Mouse (Mus musculus) embryonic facial prominence, embryonic 11.5 days (tissue): ENCODE data around the gene Arhgap11a. TPM values are rescaled to one million over a fixed set of nuclear protein-coding genes. Genes with fewer than 3 reads are reported as not detected.

Experiments used
- ATAC-seq: fragments of 200-750 bp; cut with Nextera tagmentation; replicated peaks from 2 replicates; pipeline ENCODE4 v1.8.0; 2017; ENCODE audit warnings: low read depth; ENCODE audit not compliant: insufficient number of reproducible peaks, low FRiP score, low TSS enrichment
- DNase-seq: peaks from one replicate; pipeline ENCODE4 v3.0.0-alpha.2; 2015; ENCODE audit warnings: low spot score
- H3K27ac ChIP-seq: fragments of 300-500 bp; sonication (generic); replicated peaks from 2 replicates; pipeline ENCODE4 v1.5.1; 2014; ENCODE audit warnings: mild to moderate bottlenecking, low read depth, low read length, control low read depth
- H3K27me3 ChIP-seq: fragments of 300-500 bp; sonication (generic); 2 replicates; pipeline ENCODE4 v1.6.1; 2014; ENCODE audit warnings: mild to moderate bottlenecking, low read length, moderate library complexity, mixed read lengths; ENCODE audit not compliant: control insufficient read depth, insufficient read depth
- H3K36me3 ChIP-seq: fragments of 300-500 bp; sonication (generic); replicated peaks from 2 replicates; pipeline ENCODE4 v1.6.1; 2014; ENCODE audit warnings: low read depth, mild to moderate bottlenecking, low read length, moderate library complexity, mixed read lengths; ENCODE audit not compliant: control insufficient read depth, insufficient read depth
- H3K4me1 ChIP-seq: fragments of 300-500 bp; sonication (generic); 2 replicates; pipeline ENCODE4 v1.6.1; 2014; ENCODE audit warnings: low read length, mixed read lengths; ENCODE audit not compliant: control insufficient read depth, insufficient read depth
- H3K4me2 ChIP-seq: fragments of 300-500 bp; sonication (generic); 2 replicates; pipeline ENCODE4 v1.6.1; 2014; ENCODE audit warnings: low read depth, mild to moderate bottlenecking, control low read depth, low read length, moderate library complexity
- H3K4me3 ChIP-seq: fragments of 300-500 bp; sonication (generic); 2 replicates; pipeline ENCODE4 v1.5.1; 2014; ENCODE audit warnings: low read depth, low read length, control low read depth
- H3K9ac ChIP-seq: fragments of 300-500 bp; sonication (generic); replicated peaks from 2 replicates; pipeline ENCODE4 v1.6.1; 2014; ENCODE audit warnings: mild to moderate bottlenecking, control low read depth, low read length
- H3K9me3 ChIP-seq: fragments of 300-500 bp; sonication (generic); replicated peaks from 2 replicates; pipeline ENCODE4 v1.6.1; 2016; ENCODE audit warnings: mild to moderate bottlenecking, low read length, inconsistent platforms, mixed read lengths; ENCODE audit not compliant: control insufficient read depth
- WGBS: fragments of 180-500 bp; shearing (Covaris S2); extraction: QIAGEN DNeasy Blood & Tissue Kit; methylation state at CpG from one replicate; pipeline ENCODE4 v1.1.7; 2014; 5-methylcytosine and 5-hydroxymethylcytosine counted together
- polyA plus RNA-seq: library from polyadenylated mRNA; unstranded; fragments of >200 nt; fragmentation: Nextera tagmentation; extraction: Ambion mirVana; gene quantifications from 2 replicates; pipeline ENCODE4 v1.2.1, GENCODE M21; 2014

Gene Arhgap11a
- polyA plus RNA-seq, 1 experiment from 2014 or later: 7.9 TPM

DNA sequence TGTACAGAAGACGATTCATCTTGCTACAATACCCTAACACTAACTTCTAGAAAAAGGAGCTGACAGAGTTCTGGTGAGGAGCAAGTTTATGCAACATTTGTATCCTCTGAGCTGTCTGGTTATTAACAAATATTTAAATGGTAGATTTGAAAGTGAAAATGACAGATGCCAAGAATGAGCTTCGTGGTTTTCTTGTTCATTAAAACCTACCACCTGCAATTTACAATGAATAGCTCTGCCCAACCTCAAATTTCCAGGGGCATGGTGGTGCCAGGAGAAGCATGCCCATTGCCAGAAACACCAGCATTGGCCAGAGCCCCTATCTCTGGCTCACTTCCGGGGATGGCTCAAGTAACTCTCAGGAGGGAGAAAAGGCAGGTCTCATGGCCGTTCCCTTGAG, 66.9 kb downstream of the Arhgap11a start:
- no peaks in the 10 kb centered on the region for H3K4me1 ChIP-seq
- H3K9ac ChIP-seq: no peak overlapping the region
- H3K4me2 ChIP-seq: no peak overlapping the region
- no peak overlapping the region for H3K4me3 ChIP-seq
- no peaks in the 10 kb centered on the region for H3K9me3 ChIP-seq
- no peaks in the 10 kb centered on the region for H3K27me3 ChIP-seq
- WGBS: 78% methylated on average over 4 of the region's 4 CpGs
- no peaks in the 10 kb centered on the region for H3K36me3 ChIP-seq
- H3K27ac ChIP-seq: no peak overlapping the region
- DNase-seq (no peak), ATAC-seq (no peak)

Other genes starting within 250 kb of the Arhgap11a start
- 0.80 and 1.4 TPM in 2 replicates for gene Grem1, start 90.0 kb downstream of the Arhgap11a start, polyA plus RNA-seq
- 11.1 and 15.7 TPM in 2 replicates for gene Scg5, start 19.5 kb downstream of the Arhgap11a start, polyA plus RNA-seq
- 0.10 and 0.17 TPM in 2 replicates for gene Gjd2, start 165.0 kb upstream of the Arhgap11a start, polyA plus RNA-seq
- gene Actc1, start 204.9 kb upstream of the Arhgap11a start, polyA plus RNA-seq: 57.3 and 116 TPM in 2 replicates